Mouse (Mus musculus) hindbrain, postnatal 0 days (tissue): ENCODE data around the gene Dbndd2. TPM values are rescaled to one million over a fixed set of nuclear protein-coding genes. Genes with fewer than 3 reads are reported as not detected.

Source experiments
- ATAC-seq: fragments of 200-750 bp; cut with Nextera tagmentation; 2 replicates; pipeline ENCODE4 v1.8.0; 2017; ENCODE audit warnings: mild to moderate bottlenecking, moderate TSS enrichment, moderate library complexity
- DNase-seq: peaks from one replicate; pipeline ENCODE4 v3.0.0-alpha.2; 2015; ENCODE audit warnings: low spot score
- H3K27ac ChIP-seq: fragments of 300-500 bp; sonication (generic); 2 replicates; pipeline ENCODE4 v1.5.1; 2014; ENCODE audit warnings: mild to moderate bottlenecking
- H3K27me3 ChIP-seq: fragments of 300-500 bp; sonication (generic); 2 replicates; pipeline ENCODE4 v1.6.1; 2014; ENCODE audit warnings: low read length, mixed read lengths; ENCODE audit not compliant: insufficient read depth
- H3K36me3 ChIP-seq: fragments of 300-500 bp; sonication (generic); 2 replicates; pipeline ENCODE4 v1.6.1; 2014; ENCODE audit warnings: low read length, mixed read lengths; ENCODE audit not compliant: insufficient read depth
- H3K4me1 ChIP-seq: fragments of 300-500 bp; sonication (generic); 2 replicates; pipeline ENCODE4 v1.6.1; 2014; ENCODE audit warnings: antibody characterized with exemption, low read length, mixed read lengths; ENCODE audit not compliant: insufficient read depth
- H3K4me2 ChIP-seq: fragments of 300-500 bp; sonication (generic); 2 replicates; pipeline ENCODE4 v1.6.1; 2014; ENCODE audit warnings: low read depth, mild to moderate bottlenecking, low read length, moderate library complexity, mixed read lengths
- H3K4me3 ChIP-seq: fragments of 300-500 bp; sonication (generic); 2 replicates; pipeline ENCODE4 v1.5.1; 2014; ENCODE audit warnings: low read length
- H3K9ac ChIP-seq: fragments of 300-500 bp; sonication (generic); replicated peaks from 2 replicates; pipeline ENCODE4 v1.6.1; 2014; ENCODE audit warnings: mild to moderate bottlenecking, low read length, moderate library complexity, mixed read lengths
- H3K9me3 ChIP-seq: fragments of 300-500 bp; sonication (generic); 2 replicates; pipeline ENCODE4 v1.6.1; 2016; ENCODE audit warnings: low read length, mixed read lengths
- CTCF ChIP-seq: IDR thresholded peaks from 2 replicates; pipeline ENCODE4 v1.5.1; 2016; ENCODE audit warnings: antibody characterized with exemption, control low read depth, low read depth
- WGBS: fragments of 180-500 bp; shearing (Covaris S2); extraction: QIAGEN DNeasy Blood & Tissue Kit; methylation state at CpG from one replicate; pipeline ENCODE4 v1.1.7; 2014; 5-methylcytosine and 5-hydroxymethylcytosine counted together
- polyA plus RNA-seq: library from polyadenylated mRNA; unstranded; fragments of >200 nt; fragmentation: Nextera tagmentation; extraction: Ambion mirVana; gene quantifications from 2 replicates; pipeline ENCODE4 v1.2.1, GENCODE M21; 2015
- total RNA-seq: library from RNA; depleted of rRNA; stranded (reverse); fragments of >200 nt; gene quantifications from 2 replicates; pipeline ENCODE4 v1.2.3, GENCODE M21; 2014

The Dbndd2 gene
- total and polyA plus RNA-seq, 2 experiments from 2014 or later: 29.5 to 37.2 TPM

DNA sequence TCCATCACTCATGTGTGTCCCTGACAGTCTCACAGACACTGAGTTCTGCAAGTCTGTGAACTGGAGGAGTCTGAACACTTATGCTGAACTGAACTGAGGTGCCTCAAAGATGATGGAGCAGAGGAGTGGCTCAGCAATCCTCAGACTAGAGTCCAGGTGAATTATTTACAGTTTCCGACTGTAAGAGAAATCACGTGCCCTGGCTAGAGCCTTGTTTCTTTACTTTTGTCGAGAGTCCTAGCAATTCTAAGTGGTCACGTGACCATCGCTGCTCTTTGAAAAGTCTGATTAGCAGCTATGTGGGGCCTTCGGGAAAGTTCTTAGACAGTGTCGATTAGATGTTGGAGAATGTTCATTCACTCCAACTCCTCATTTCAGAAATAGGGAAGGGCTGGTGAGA is 28.0 kb upstream of the Dbndd2 start:
- Histone ChIP-seq H3K9ac (no peak overlapping the region), H3K27ac (no peak overlapping the region), H3K4me3 (no peak overlapping the region), H3K4me1 (peaks cover 5% of the 10 kb centered on the region; the same call in 1 of the 2 replicates), H3K36me3 (0 out of 2 replicates have a peak, but pooled peaks cover under 1% of the 10 kb centered on the region), H3K27me3 (no peaks in the 10 kb centered on the region), H3K4me2 (no peak overlapping the region), H3K9me3 (no peaks in the 10 kb centered on the region)
- no peak for TF ChIP-seq CTCF
- DNase-seq: no peak
- 58% methylated on average over 7 of the region's 7 CpGs for WGBS
- ATAC-seq: no peak

DNA sequence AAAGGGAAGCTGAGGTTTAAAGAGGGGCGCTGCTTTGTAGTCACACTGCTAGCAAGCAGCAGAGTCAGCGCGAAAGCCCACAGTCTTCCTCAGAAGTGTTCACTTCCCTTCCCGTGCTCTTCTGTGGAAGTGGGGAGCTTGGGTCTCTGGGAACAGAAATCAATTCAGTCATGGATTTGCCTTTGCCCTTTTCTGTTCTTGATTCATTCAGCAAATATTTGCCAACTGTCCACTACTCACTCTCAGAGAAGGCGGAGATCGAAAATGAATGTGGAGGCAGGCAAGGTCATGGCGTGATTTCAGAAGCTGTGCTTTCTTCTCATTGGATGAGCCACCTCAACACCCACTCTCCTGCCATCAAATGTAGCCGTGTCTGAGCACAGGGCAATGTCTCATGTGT is 27.4 kb upstream of the Dbndd2 start:
- Histone ChIP-seq H3K4me3 (no peak overlapping the region), H3K36me3 (0 out of 2 replicates have a peak, but pooled peaks cover 6% of the 10 kb centered on the region), H3K9ac (no peak overlapping the region), H3K4me2 (no peak overlapping the region), H3K4me1 (peaks cover 5% of the 10 kb centered on the region; the same call in 1 of the 2 replicates), H3K27ac (no peak overlapping the region), H3K27me3 (no peaks in the 10 kb centered on the region), H3K9me3 (no peaks in the 10 kb centered on the region)
- DNase-seq (no peak), ATAC-seq (no peak)
- 86% methylated on average over 8 of the region's 8 CpGs for WGBS
- TF ChIP-seq CTCF: no peak

DNA sequence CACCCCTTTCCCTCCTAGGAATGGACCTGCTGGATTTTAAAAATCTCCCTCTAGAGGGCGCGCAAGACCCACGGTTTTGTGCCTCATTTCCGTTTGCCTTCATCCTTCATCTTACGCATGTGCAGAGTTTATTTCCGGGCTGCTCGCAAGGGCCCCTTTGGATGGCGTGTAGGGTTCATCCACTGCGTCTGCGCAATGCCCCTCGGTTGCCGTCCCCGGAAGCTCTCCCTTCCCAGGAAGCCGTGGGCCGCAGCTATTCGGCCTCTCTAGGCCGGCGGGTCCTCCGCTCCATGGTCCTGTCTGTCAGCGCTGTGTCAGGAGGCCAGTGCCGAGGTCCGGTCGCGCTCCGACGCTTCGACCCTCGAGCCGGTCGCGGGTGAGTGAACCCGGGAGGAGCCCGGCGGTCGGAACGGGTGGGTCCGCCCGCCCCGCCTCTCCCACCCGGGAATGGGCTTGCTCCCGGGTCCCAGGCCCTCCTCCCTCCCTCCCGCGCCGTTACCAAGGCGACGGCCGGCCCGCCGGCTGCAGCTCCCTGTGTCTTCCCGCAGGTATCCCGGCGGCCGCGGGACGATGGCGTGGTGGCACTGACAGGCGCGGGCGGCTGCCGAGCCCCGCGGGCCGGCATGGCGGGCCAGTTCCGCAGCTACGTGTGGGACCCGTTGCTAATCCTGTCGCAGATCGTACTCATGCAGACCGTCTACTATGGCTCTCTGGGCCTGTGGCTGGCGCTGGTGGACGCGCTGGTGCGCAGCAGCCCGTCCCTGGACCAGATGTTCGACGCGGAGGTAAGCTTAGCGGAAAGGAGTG is 25.0 kb upstream of the Dbndd2 start, which contains the start of gene Gm20458:
Gene Gm20458 (plus strand): TSS at position 223 of the 807 bp plus-strand sequence.
- no peaks in the 10 kb centered on the region for H3K27me3 ChIP-seq
- peak within 1 kb of the TSS; percentile 75 for H3K4me3 ChIP-seq
- H3K9ac ChIP-seq: peak within 1 kb of the TSS; percentile 84
- no peaks in the 10 kb centered on the region for H3K9me3 ChIP-seq
- TF ChIP-seq CTCF: peak; percentile 87
- under 1% methylated on average over 72 of the region's 79 CpGs for WGBS
- H3K4me2 ChIP-seq: peak within 1 kb of the TSS; percentile 83
- ATAC-seq (peak; percentile 99), DNase-seq (peak; percentile 99)
- peaks cover 24% of the 10 kb centered on the region for H3K36me3 ChIP-seq
- peak within 1 kb of the TSS; percentile 93 for H3K27ac ChIP-seq
- H3K4me1 ChIP-seq: peaks cover 5% of the 10 kb centered on the region; the same call in 1 of the 2 replicates

DNA sequence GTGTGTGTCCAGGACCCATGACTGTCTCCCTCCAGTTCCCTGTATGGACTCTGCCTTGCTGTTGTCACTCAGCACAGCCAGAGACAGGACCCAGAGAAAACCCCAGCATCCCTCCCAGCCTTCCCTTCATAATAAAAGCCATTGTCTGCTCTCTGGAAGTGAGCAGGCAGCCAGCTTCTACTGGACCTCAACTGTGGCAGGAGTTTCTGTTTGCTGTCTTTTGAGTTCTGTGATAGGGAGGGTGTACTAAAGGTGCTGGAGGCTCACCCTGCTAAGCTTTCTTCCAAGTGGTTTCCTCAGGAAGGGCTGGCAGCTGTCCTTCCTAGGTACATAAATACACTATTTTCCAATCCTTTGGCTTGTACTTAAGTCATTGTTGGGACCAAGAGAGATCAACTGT is 20.7 kb upstream of the Dbndd2 start:
- no peak overlapping the region for H3K4me2 ChIP-seq
- peaks cover 33% of the 10 kb centered on the region for H3K36me3 ChIP-seq
- H3K4me1 ChIP-seq: 0 out of 2 replicates have a peak, but pooled peaks cover 5% of the 10 kb centered on the region
- no peak overlapping the region for H3K27ac ChIP-seq
- no peaks in the 10 kb centered on the region for H3K27me3 ChIP-seq
- no peak overlapping the region for H3K4me3 ChIP-seq
- ATAC-seq (no peak), DNase-seq (no peak)
- H3K9ac ChIP-seq: no peak overlapping the region
- no peaks in the 10 kb centered on the region for H3K9me3 ChIP-seq
- no peak for TF ChIP-seq CTCF

DNA sequence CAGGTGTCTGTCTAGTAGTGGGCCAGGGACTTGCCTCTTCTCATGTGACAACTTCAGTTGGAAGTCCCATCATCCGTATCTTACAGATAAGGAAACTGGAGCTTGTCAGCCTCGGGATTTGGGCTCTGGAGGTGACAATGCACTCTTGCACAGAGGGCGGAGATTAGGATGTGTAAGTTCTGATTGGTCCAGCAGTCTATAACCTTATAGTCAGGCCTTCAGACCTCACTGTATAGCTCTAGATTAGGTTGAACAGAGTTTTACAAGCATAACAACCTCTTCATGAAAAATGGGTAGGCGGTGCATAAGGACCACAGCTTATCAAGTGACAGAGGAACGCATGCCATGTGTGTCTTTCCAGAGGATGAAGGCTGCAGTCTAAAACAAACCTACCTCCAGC is 19.1 kb upstream of the Dbndd2 start:
- DNase-seq (no peak), ATAC-seq (no peak)
- Histone ChIP-seq H3K36me3 (peaks cover 33% of the 10 kb centered on the region), H3K27ac (no peak overlapping the region), H3K4me2 (no peak overlapping the region), H3K27me3 (no peaks in the 10 kb centered on the region), H3K4me1 (0 out of 2 replicates have a peak, but pooled peaks cover 4% of the 10 kb centered on the region), H3K4me3 (no peak overlapping the region), H3K9me3 (no peaks in the 10 kb centered on the region), H3K9ac (no peak overlapping the region)
- 88% methylated on average over 5 of the region's 5 CpGs for WGBS
- no peak for TF ChIP-seq CTCF

DNA sequence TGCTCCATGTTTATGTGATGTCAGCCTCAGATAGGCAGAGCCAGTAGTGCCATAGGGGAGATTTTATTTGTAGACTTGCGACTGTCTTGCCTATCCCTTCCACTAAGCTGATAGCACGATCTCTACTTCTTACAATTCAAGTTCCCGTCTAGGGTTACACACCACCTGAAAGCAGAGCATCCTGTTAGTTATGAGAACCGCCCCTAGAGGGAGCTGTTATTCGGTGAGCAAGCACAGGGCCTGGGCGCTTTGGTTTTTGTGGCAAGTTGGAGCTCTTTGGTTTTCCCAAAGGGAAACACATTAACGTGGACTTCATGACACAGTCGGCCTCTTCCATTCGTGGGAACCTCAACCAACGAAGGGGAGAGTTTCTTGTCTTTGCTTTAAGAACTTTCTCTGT is 15.7 kb upstream of the Dbndd2 start:
- H3K9me3 ChIP-seq: no peaks in the 10 kb centered on the region
- peaks cover 32% of the 10 kb centered on the region for H3K36me3 ChIP-seq
- ATAC-seq (no peak), DNase-seq (peak; percentile 71)
- WGBS: 36% methylated on average over 10 of the region's 10 CpGs
- H3K4me1 ChIP-seq: no peaks in the 10 kb centered on the region
- no peak overlapping the region for H3K4me3 ChIP-seq
- peak; percentile 70 for TF ChIP-seq CTCF
- no peak overlapping the region for H3K4me2 ChIP-seq
- no peak overlapping the region for H3K27ac ChIP-seq
- H3K27me3 ChIP-seq: no peaks in the 10 kb centered on the region
- H3K9ac ChIP-seq: no peak overlapping the region

DNA sequence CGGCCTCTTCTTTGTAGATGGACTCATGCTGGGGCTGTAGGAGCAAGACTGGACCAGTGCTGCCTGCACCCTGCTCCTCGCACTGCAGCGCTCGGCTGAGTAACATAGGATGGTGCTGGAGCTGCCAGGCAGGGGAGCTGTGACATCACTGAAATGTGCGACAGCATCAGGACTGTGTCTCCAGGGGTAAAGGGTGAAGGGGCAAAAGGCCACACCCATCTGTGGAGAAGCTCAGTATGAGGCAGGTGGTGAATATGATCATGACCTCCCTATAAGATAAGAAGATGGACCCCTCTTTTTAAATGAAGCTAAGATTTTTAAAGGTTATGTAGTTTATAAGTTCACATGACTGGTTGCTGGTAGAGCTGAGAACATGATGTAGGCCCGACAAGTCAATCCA is 12.3 kb upstream of the Dbndd2 start, which contains the start of gene Trp53tg5:
Gene Trp53tg5 (minus strand): TSS at position 101 of the 400 bp plus-strand sequence.
- WGBS: 87% methylated on average over 6 of the region's 6 CpGs
- Histone ChIP-seq H3K27me3 (no peaks in the 10 kb centered on the region), H3K4me2 (no peak within 1 kb of the TSS), H3K27ac (no peak within 1 kb of the TSS), H3K36me3 (peaks cover 26% of the 10 kb centered on the region), H3K9me3 (no peaks in the 10 kb centered on the region), H3K4me3 (no peak within 1 kb of the TSS), H3K9ac (no peak within 1 kb of the TSS), H3K4me1 (no peaks in the 10 kb centered on the region)
- no peak for ATAC-seq
- DNase-seq: no peak
- TF ChIP-seq CTCF: no peak
